Mouse (Mus musculus) intestine, postnatal 0 days (tissue): ENCODE results near the gene Bcar1. TPM values are rescaled to one million over a fixed set of nuclear protein-coding genes. Genes with fewer than 3 reads are reported as not detected.

Experiments used
- ATAC-seq: fragments of 200-750 bp; cut with Nextera tagmentation; 2 replicates; pipeline ENCODE4 v1.8.0; 2017; ENCODE audit warnings: mild to moderate bottlenecking, moderate TSS enrichment, moderate library complexity
- H3K27ac ChIP-seq: fragments of 300-500 bp; sonication (generic); 2 replicates; pipeline ENCODE4 v1.5.1; 2014; ENCODE audit warnings: mild to moderate bottlenecking, low read depth, low read length, moderate library complexity
- H3K27me3 ChIP-seq: fragments of 300-500 bp; sonication (generic); replicated peaks from 2 replicates; pipeline ENCODE4 v1.6.1; 2014; ENCODE audit warnings: low read length, mixed read lengths; ENCODE audit not compliant: control insufficient read depth, insufficient read depth
- H3K36me3 ChIP-seq: fragments of 300-500 bp; sonication (generic); 2 replicates; pipeline ENCODE4 v1.6.1; 2014; ENCODE audit warnings: mild to moderate bottlenecking, moderate library complexity; ENCODE audit not compliant: control insufficient read depth, insufficient read depth
- H3K4me1 ChIP-seq: fragments of 300-500 bp; sonication (generic); replicated peaks from 2 replicates; pipeline ENCODE4 v1.6.1; 2014; ENCODE audit warnings: antibody characterized with exemption, low read length, mixed read lengths; ENCODE audit not compliant: control insufficient read depth, insufficient read depth
- H3K4me2 ChIP-seq: fragments of 300-500 bp; sonication (generic); replicated peaks from 2 replicates; pipeline ENCODE4 v1.6.1; 2014; ENCODE audit warnings: low read depth, mild to moderate bottlenecking, moderate library complexity
- H3K4me3 ChIP-seq: fragments of 300-500 bp; sonication (generic); 2 replicates; pipeline ENCODE4 v1.5.1; 2014; ENCODE audit warnings: low read depth, low read length
- H3K9ac ChIP-seq: fragments of 300-500 bp; sonication (generic); 2 replicates; pipeline ENCODE4 v1.6.1; 2014; ENCODE audit warnings: mild to moderate bottlenecking, low read depth, low read length
- H3K9me3 ChIP-seq: fragments of 300-500 bp; sonication (generic); 2 replicates; pipeline ENCODE4 v1.6.1; 2016; ENCODE audit warnings: mixed run types; ENCODE audit not compliant: control insufficient read depth
- CTCF ChIP-seq: sonication (generic); IDR thresholded peaks from 2 replicates; pipeline ENCODE4 v1.5.1; 2016; ENCODE audit warnings: low read depth, mild to moderate bottlenecking, control low read depth, antibody characterized with exemption, moderate library complexity
- WGBS: fragments of 180-500 bp; shearing (Covaris S2); extraction: QIAGEN DNeasy Blood & Tissue Kit; methylation state at CpG from one replicate; pipeline ENCODE4 v1.1.7; 2014; 5-methylcytosine and 5-hydroxymethylcytosine counted together
- polyA plus RNA-seq: library from polyadenylated mRNA; unstranded; fragments of >200 nt; fragmentation: Nextera tagmentation; extraction: Ambion mirVana; gene quantifications from 2 replicates; pipeline ENCODE4 v1.2.1, GENCODE M21; 2015

Gene Bcar1
- polyA plus RNA-seq, 1 experiment from 2014 or later = 38.8 TPM

DNA sequence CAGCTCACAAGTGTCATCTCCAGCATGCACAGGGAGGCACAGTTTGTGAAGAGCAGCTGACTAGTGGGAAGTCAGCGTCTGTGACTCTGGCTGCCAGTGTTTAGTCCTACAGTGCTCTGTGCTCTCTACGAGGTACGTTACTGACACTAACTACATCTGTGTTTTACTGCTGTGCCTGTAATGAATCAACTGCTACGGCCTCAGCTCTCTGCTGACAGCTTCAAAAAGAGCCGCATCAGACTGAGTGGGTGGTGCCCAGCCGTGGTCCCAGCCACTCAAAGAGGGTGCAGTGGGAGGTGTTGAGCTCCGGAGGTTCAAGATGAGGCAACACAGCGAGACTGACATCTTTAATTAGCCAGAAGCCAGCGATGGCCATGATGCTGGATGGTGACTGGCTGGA is 31.5 kb downstream of the Bcar1 start:
- no peak for ATAC-seq
- Histone ChIP-seq H3K4me3 (no peak overlapping the region), H3K4me2 (no peak overlapping the region), H3K9ac (no peak overlapping the region), H3K27me3 (no peaks in the 10 kb centered on the region), H3K36me3 (peaks cover 68% of the 10 kb centered on the region), H3K9me3 (no peaks in the 10 kb centered on the region), H3K27ac (no peak overlapping the region), H3K4me1 (0 out of 2 replicates have a peak, but pooled peaks cover 7% of the 10 kb centered on the region)
- no peak for TF ChIP-seq CTCF
- 72% methylated on average over 9 of the region's 9 CpGs for WGBS

GRCm38 (mm10) chr8:111710777-111711485 is 32.7 kb downstream of the Bcar1 start:
- H3K4me3 ChIP-seq = no peak overlapping the region
- 90% methylated on average over 20 of the region's 20 CpGs for WGBS
- TF ChIP-seq CTCF = no peak
- no peaks in the 10 kb centered on the region for H3K9me3 ChIP-seq
- no peak overlapping the region for H3K4me2 ChIP-seq
- peaks cover 62% of the 10 kb centered on the region for H3K36me3 ChIP-seq
- no peak overlapping the region for H3K9ac ChIP-seq
- ATAC-seq = no peak
- peak overlapping the region; percentile 41; the same call in 1 of the 2 replicates for H3K27ac ChIP-seq
- H3K4me1 ChIP-seq = 0 out of 2 replicates have a peak, but pooled peaks cover 5% of the 10 kb centered on the region
- no peaks in the 10 kb centered on the region for H3K27me3 ChIP-seq

GRCm38 (mm10) chr8:111709223-111709622 is 34.4 kb downstream of the Bcar1 start:
- WGBS = 46% methylated on average over 1 of the region's 1 CpGs
- Histone ChIP-seq H3K27ac (peak overlapping the region; percentile 66), H3K4me3 (no peak overlapping the region), H3K9ac (no peak overlapping the region; the same call in 1 of the 2 replicates), H3K27me3 (no peaks in the 10 kb centered on the region), H3K9me3 (no peaks in the 10 kb centered on the region), H3K4me1 (peaks cover 5% of the 10 kb centered on the region; the same call in 1 of the 2 replicates), H3K36me3 (peaks cover 48% of the 10 kb centered on the region), H3K4me2 (no peak overlapping the region)
- no peak for ATAC-seq
- TF ChIP-seq CTCF = no peak

DNA sequence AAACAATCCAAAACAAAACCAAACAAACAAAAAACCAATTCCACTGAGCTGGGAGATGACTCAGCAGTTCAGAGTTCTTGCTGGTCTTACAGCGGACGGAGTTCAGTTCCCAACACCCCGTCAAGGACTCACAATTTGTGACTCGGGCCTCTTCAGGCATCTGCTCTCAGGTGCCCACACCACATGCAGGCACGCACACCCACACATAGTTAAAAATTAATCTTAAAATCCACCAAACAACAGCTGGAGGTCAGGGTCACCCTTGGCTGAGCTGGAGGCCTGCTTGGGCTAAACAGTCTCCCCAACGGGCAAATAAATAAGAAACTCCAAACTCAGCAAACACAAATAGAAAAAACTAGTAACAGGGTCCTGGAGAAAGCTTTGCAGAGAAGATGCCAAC is 35.3 kb downstream of the Bcar1 start:
- WGBS = 39% methylated on average over 6 of the region's 6 CpGs

DNA sequence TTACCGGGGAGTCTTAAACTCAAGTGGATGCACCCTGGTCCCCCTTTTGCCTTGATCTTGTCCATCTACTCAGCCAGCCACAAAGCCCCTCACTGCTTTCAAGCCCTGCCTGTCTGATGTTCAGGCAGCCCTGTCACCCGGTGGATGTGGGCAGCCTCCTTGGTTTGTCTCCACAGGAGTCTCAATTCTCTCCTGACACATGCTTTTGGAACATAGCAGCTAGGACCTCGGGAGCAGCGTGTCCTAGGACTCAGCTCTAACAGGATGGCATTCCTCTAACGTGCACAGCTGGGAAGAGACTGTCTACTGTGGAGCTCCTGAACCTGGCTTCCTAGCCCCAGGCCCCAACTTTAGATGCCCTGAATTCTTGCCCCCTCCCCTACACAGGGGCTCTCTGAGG is 37.9 kb downstream of the Bcar1 start:
- H3K4me2 ChIP-seq = no peak overlapping the region
- peak overlapping the region; percentile 82 for H3K27ac ChIP-seq
- peaks cover 9% of the 10 kb centered on the region for H3K4me1 ChIP-seq
- H3K36me3 ChIP-seq = peaks cover 14% of the 10 kb centered on the region
- 54% methylated on average over 5 of the region's 5 CpGs for WGBS
- no peak overlapping the region for H3K4me3 ChIP-seq
- no peak overlapping the region for H3K9ac ChIP-seq
- no peaks in the 10 kb centered on the region for H3K27me3 ChIP-seq
- no peak for ATAC-seq
- H3K9me3 ChIP-seq = no peaks in the 10 kb centered on the region
- no peak for TF ChIP-seq CTCF

More for the DNA sequence above, 35.3 kb downstream of the Bcar1 start:
- Histone ChIP-seq H3K4me1 (peaks cover 9% of the 10 kb centered on the region; the same call in 1 of the 2 replicates), H3K27me3 (no peaks in the 10 kb centered on the region), H3K27ac (peak overlapping the region; percentile 66), H3K4me3 (no peak overlapping the region), H3K9ac (no peak overlapping the region), H3K4me2 (no peak overlapping the region), H3K36me3 (peaks cover 38% of the 10 kb centered on the region), H3K9me3 (no peaks in the 10 kb centered on the region)
- no peak for ATAC-seq
- no peak for TF ChIP-seq CTCF

DNA sequence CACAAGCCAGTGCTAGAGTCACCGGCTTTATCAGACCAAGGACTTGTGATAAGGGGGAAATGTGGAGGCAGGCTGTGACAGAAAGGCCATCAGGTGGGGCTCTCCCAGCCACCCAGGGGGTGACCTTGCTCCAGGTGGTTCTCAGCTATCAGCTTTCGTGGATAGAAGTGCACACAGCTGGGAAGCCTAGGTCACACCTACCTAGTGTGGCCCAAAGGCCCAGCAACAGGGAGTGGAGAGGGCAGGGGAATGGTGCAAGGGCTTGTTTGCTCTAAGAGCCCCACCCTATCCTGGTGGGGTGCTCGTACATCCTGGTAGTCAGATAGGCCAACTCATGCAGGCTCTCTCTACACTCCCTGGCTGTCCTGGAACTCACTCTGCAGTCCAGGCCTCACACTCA is 38.4 kb downstream of the Bcar1 start:
- H3K27ac ChIP-seq = peak overlapping the region; percentile 82
- H3K4me2 ChIP-seq = no peak overlapping the region
- H3K9me3 ChIP-seq = no peaks in the 10 kb centered on the region
- 31% methylated on average over 3 of the region's 3 CpGs for WGBS
- no peak overlapping the region for H3K9ac ChIP-seq
- H3K27me3 ChIP-seq = no peaks in the 10 kb centered on the region
- peak; percentile 88 for ATAC-seq
- peaks cover 9% of the 10 kb centered on the region for H3K36me3 ChIP-seq
- peak; percentile 44; the same call in 1 of the 2 replicates for TF ChIP-seq CTCF
- H3K4me1 ChIP-seq = peaks cover 9% of the 10 kb centered on the region
- no peak overlapping the region for H3K4me3 ChIP-seq
